Mouse (Mus musculus): Measurements from ENCODE around the gene Col1a2. TPM values are rescaled to one million over a fixed set of nuclear protein-coding genes. Genes with fewer than 3 reads are reported as not detected.

Col1a2 gene
- 469 and 631 TPM in 2 replicates for polyA plus RNA-seq (2015; fragmentation: Nextera tagmentation; extraction: Ambion mirVana)

DNA sequence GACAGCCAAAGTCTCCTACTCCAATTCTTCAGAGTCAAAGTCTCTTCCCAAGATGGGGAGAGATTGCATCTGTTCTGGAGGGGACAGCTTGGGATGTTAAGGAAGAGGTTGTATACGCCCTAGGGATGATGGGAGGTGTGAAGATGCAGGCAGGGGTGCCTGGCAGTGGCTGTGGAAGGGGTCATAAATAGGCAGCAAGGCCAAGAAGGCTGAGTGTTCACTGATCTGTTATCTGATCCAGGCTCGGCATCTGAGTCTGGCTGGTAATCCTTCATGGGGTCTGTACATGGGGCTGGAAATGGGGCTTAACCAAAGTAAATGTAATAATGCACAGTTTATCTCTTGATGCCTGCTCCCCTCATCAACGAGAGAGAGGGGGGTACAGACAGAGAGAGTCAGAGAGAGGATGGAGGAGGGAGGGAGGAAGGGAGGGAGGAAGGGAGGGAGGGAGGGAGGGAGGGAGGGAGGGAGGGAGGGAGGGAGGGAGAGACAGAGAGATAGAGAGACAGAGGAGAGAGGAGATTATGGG, at the start of gene Col1a2:
Gene Col1a2, plus strand, starts transcription at position 212 of the 529 bp plus-strand sequence.
- Histone ChIP-seq H3K4me1 (replicated peaks) (peaks cover 7% of the 10 kb centered on the region; the same call in 1 of the 2 replicates), H3K9ac (peak within 1 kb of the TSS; percentile 51), H3K4me3 (peak within 1 kb of the TSS; percentile 48), H3K36me3 (no peaks in the 10 kb centered on the region), H3K27ac (peak within 1 kb of the TSS; percentile 81), H3K27me3 (0 out of 2 replicates have a peak, but pooled peaks cover 3% of the 10 kb centered on the region), H3K4me2 (peak within 1 kb of the TSS; percentile 90), H3K9me3 (replicated peaks) (no peaks in the 10 kb centered on the region)
- 19% methylated on average over 3 of the region's 3 CpGs for WGBS
- ATAC-seq (replicated peaks; ENCODE audit: insufficient number of reproducible peaks, insufficient read depth, low FRiP score, low read depth), result no peak

- H3K9me3 ChIP-seq (replicated peaks), result no peaks in the 10 kb centered on the region
Measured at GRCm38 (mm10) chr6:4455518-4455917, 49.1 kb upstream of the Col1a2 start.

GRCm38 (mm10) chr6:4455961-4456617, 48.5 kb upstream of the Col1a2 start:
- H3K27ac ChIP-seq, result peak overlapping the region; percentile 73

More at GRCm38 (mm10) chr6:4455518-4455917, 49.1 kb upstream of the Col1a2 start:
- no peaks in the 10 kb centered on the region for H3K27me3 ChIP-seq
- WGBS, result 60% methylated on average over 5 of the region's 5 CpGs
- no peak overlapping the region for H3K4me2 ChIP-seq
- peak overlapping the region; percentile 73; the same call in 1 of the 2 replicates for H3K27ac ChIP-seq
- H3K4me3 ChIP-seq, result no peak overlapping the region
- H3K9ac ChIP-seq, result no peak overlapping the region
- no peaks in the 10 kb centered on the region for H3K36me3 ChIP-seq
- H3K4me1 ChIP-seq (replicated peaks), result peaks cover 8% of the 10 kb centered on the region; the same call in 1 of the 2 replicates
- no peak for ATAC-seq (replicated peaks; ENCODE audit: insufficient number of reproducible peaks, insufficient read depth, low FRiP score, low read depth)

GRCm38 (mm10) chr6:4456691-4457447, 47.7 kb upstream of the Col1a2 start:
- Histone ChIP-seq H3K36me3 (no peaks in the 10 kb centered on the region), H3K4me3 (no peak overlapping the region), H3K9ac (no peak overlapping the region), H3K4me2 (no peak overlapping the region), H3K9me3 (replicated peaks) (no peaks in the 10 kb centered on the region), H3K4me1 (replicated peaks) (peaks cover 8% of the 10 kb centered on the region; the same call in 1 of the 2 replicates), H3K27ac (peak overlapping the region; percentile 73), H3K27me3 (no peaks in the 10 kb centered on the region)
- WGBS, result 51% methylated on average over 12 of the region's 12 CpGs
- no peak; the same call in 1 of the 2 replicates for ATAC-seq (replicated peaks; ENCODE audit: insufficient number of reproducible peaks, insufficient read depth, low FRiP score, low read depth)

More at GRCm38 (mm10) chr6:4455961-4456617, 48.5 kb upstream of the Col1a2 start:
- H3K4me1 ChIP-seq (replicated peaks), result peaks cover 8% of the 10 kb centered on the region; the same call in 1 of the 2 replicates
- no peaks in the 10 kb centered on the region for H3K36me3 ChIP-seq
- ATAC-seq (replicated peaks; ENCODE audit: insufficient number of reproducible peaks, insufficient read depth, low FRiP score, low read depth), result no peak; the same call in 1 of the 2 replicates
- no peak overlapping the region for H3K9ac ChIP-seq
- no peak overlapping the region for H3K4me2 ChIP-seq
- 20% methylated on average over 5 of the region's 5 CpGs for WGBS
- no peaks in the 10 kb centered on the region for H3K9me3 ChIP-seq (replicated peaks)
- no peak overlapping the region for H3K4me3 ChIP-seq
- H3K27me3 ChIP-seq, result no peaks in the 10 kb centered on the region

DNA sequence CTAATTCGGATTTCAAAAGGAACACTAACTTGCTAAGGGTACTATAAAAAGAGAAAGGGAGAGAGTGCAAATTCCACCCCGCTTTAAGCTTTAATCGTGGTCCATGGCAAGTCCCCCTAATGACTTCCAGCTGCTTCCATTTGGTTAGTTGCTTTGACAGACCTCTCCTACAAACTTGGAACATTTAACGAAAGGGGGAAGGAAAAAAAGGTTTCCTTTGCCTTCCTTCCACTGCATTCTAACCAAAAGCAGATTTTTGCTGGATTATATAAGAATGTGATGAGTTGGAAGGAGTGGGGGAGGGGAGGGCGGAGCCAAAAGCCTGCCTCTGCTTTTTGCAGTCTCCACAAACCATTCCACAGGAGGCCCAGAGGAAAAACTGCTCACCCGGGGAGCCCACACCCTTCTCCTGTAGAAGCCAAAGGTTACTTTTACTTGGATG, 47.0 kb upstream of the Col1a2 start:
- no peaks in the 10 kb centered on the region for H3K36me3 ChIP-seq
- ATAC-seq (replicated peaks; ENCODE audit: insufficient number of reproducible peaks, insufficient read depth, low FRiP score, low read depth), result no peak
- peaks cover 8% of the 10 kb centered on the region; the same call in 1 of the 2 replicates for H3K4me1 ChIP-seq (replicated peaks)
- no peak overlapping the region for H3K4me2 ChIP-seq
- H3K27ac ChIP-seq, result peak overlapping the region; percentile 73
- H3K4me3 ChIP-seq, result no peak overlapping the region
- H3K9me3 ChIP-seq (replicated peaks), result no peaks in the 10 kb centered on the region
- H3K9ac ChIP-seq, result no peak overlapping the region
- WGBS, result 23% methylated on average over 6 of the region's 6 CpGs
- H3K27me3 ChIP-seq, result no peaks in the 10 kb centered on the region

- peak overlapping the region; percentile 29; the same call in 1 of the 2 replicates for H3K27ac ChIP-seq
- H3K4me2 ChIP-seq, result no peak overlapping the region
- no peaks in the 10 kb centered on the region for H3K27me3 ChIP-seq
- H3K4me3 ChIP-seq, result no peak overlapping the region
- H3K9me3 ChIP-seq (replicated peaks), result no peaks in the 10 kb centered on the region
- no peak overlapping the region for H3K9ac ChIP-seq
- no peak for ATAC-seq (replicated peaks; ENCODE audit: insufficient number of reproducible peaks, insufficient read depth, low FRiP score, low read depth)
- 30% methylated on average over 3 of the region's 3 CpGs for WGBS
- no peaks in the 10 kb centered on the region for H3K4me1 ChIP-seq (replicated peaks)
- no peaks in the 10 kb centered on the region for H3K36me3 ChIP-seq
Measured at GRCm38 (mm10) chr6:4465320-4465719, 39.3 kb upstream of the Col1a2 start.

DNA sequence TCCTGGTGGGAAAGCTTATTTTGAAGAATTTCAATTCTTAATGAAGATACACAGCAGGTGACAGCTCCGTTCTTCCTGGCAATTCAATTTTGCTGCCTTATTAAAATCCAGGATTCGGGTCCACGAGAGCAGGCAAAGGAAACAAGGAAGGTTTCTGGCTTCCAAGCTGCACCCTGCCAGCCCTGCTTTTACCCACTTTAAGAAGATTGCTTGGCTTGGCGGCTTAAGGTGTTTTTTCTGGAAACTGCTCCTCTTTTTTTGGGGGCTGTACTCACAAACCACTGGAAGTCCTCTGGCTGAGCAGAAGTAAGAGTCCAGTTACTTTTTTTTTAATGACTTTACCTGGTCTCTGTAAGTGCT, 21.1 kb upstream of the Col1a2 start:
- peak overlapping the region; percentile 74 for H3K27ac ChIP-seq
- no peak for ATAC-seq (replicated peaks; ENCODE audit: insufficient number of reproducible peaks, insufficient read depth, low FRiP score, low read depth)
- 55% methylated on average over 4 of the region's 4 CpGs for WGBS
- no peaks in the 10 kb centered on the region for H3K36me3 ChIP-seq
- H3K9me3 ChIP-seq (replicated peaks), result no peaks in the 10 kb centered on the region
- no peaks in the 10 kb centered on the region for H3K27me3 ChIP-seq
- H3K9ac ChIP-seq, result no peak overlapping the region
- H3K4me2 ChIP-seq, result no peak overlapping the region
- no peak overlapping the region for H3K4me3 ChIP-seq
- peaks cover 9% of the 10 kb centered on the region for H3K4me1 ChIP-seq (replicated peaks)

DNA sequence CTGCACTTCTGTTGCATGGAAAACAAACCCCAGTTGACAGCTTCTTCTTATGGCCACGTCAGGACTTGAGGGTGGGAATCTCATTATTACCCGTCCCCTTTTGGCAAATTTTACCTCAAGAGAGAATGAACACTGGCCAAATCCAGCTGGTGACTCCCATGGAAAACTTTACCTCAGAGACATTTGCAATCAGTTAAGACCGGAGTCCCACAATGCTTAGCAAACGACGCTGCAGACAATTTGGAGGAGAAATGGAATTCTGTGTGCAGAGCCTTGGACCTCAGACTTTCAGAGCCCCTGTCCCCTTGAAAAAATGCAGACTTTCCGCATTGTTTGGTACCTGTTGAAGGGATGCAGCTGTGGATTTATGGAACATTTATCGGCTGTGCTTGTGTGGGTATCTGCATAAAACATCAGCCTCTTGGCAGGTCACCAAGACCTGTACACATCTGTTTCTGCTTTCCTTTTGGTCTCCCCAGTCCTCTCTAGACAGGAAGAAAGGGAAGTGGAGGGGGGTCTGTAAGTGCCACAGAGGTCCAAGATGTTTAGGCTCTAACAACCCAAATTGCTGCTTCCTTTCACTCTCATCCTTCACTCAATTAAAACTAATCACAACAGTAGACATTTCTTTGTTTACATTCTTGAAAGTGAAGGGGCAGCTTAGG, 20.5 kb upstream of the Col1a2 start:
- H3K27me3 ChIP-seq, result no peaks in the 10 kb centered on the region
- 0 out of 2 replicates have a peak, but pooled peaks have one; percentile 20 for ATAC-seq (replicated peaks; ENCODE audit: insufficient number of reproducible peaks, insufficient read depth, low FRiP score, low read depth)
- H3K4me3 ChIP-seq, result no peak overlapping the region
- H3K36me3 ChIP-seq, result no peaks in the 10 kb centered on the region
- peak overlapping the region; percentile 74 for H3K27ac ChIP-seq
- peaks cover 9% of the 10 kb centered on the region for H3K4me1 ChIP-seq (replicated peaks)
- H3K4me2 ChIP-seq, result 0 out of 2 replicates have a peak overlapping the region, but pooled peaks have one; percentile 11
- H3K9ac ChIP-seq, result no peak overlapping the region
- no peaks in the 10 kb centered on the region for H3K9me3 ChIP-seq (replicated peaks)
- 36% methylated on average over 7 of the region's 7 CpGs for WGBS

DNA sequence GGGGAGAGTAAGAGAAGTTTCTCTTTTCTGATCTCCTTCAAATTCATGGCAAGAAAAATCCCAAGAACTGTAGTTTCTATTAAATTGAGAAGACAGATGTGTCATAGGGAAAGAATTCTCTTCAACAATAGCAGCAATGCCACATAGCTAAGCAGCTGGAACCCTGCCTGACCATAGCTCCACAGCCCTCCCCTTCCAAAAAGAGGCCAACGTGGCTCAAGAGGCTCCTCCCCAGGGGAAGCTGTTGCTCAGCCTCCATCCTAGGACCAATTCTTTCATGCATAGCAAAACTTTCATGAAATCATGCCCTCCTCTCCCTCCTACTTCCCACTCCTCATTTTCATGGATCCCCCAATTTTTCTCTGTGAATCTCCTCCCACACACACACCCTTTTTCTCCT, 16.3 kb upstream of the Col1a2 start:
- H3K4me2 ChIP-seq, result peak overlapping the region; percentile 17
- no peaks in the 10 kb centered on the region for H3K27me3 ChIP-seq
- H3K9ac ChIP-seq, result no peak overlapping the region
- WGBS, result 3% methylated on average over 1 of the region's 1 CpGs
- H3K4me3 ChIP-seq, result no peak overlapping the region
- H3K4me1 ChIP-seq (replicated peaks), result peaks cover 24% of the 10 kb centered on the region
- peak overlapping the region; percentile 78 for H3K27ac ChIP-seq
- ATAC-seq (replicated peaks; ENCODE audit: insufficient number of reproducible peaks, insufficient read depth, low FRiP score, low read depth), result 0 out of 2 replicates have a peak, but pooled peaks have one; percentile 54
- H3K36me3 ChIP-seq, result no peaks in the 10 kb centered on the region
- H3K9me3 ChIP-seq (replicated peaks), result no peaks in the 10 kb centered on the region

GRCm38 (mm10) chr6:4488966-4489365, 15.6 kb upstream of the Col1a2 start:
- peaks cover 21% of the 10 kb centered on the region for H3K4me1 ChIP-seq (replicated peaks)
- H3K9me3 ChIP-seq (replicated peaks), result no peaks in the 10 kb centered on the region
- peak overlapping the region; percentile 17 for H3K4me2 ChIP-seq
- no peak overlapping the region for H3K4me3 ChIP-seq
- H3K27me3 ChIP-seq, result no peaks in the 10 kb centered on the region
- 19% methylated on average over 1 of the region's 1 CpGs for WGBS
- ATAC-seq (replicated peaks; ENCODE audit: insufficient number of reproducible peaks, insufficient read depth, low FRiP score, low read depth), result no peak
- H3K9ac ChIP-seq, result no peak overlapping the region
- no peaks in the 10 kb centered on the region for H3K36me3 ChIP-seq
- H3K27ac ChIP-seq, result peak overlapping the region; percentile 78
